Mouse (Mus musculus): ENCODE measurements around the gene Zzz3.

DNA sequence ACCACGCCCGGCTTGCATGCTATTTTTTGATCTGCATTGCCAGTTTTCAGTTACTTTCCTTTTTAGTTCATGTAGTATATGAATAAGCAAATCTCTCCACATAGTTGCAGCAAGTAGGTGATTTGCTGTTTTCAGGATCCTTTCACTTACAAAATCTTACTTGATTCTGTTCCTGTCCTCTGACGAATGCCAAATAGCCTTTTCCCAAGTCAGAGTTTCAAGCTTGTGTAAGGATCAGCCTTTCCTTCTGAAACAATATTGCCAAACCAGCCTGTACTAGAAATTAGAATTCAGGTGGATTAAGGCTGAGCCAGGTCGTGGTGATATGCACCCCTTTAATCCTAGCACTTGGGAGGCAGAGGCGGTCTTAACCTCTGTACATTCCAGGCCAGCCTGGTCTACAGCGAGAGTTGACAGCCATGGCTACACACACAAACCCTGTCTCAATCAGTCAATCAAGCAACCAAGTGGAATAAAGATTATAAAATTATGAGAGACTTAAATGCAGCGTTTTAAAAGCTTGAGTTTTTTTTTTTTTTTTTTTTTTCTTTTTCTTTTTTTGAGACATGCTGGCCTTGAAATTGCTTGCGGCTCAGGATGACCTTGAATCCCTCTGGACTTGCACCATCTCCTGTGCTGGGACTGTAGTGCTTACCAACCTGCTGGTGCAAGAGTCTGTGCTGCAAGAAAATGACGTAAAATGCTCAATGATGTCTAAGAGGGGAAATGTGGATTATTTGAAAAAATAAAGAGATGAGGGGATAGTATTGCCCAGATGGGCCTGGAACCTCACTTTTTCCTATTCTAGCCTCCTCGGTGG lies 47.1 kb upstream of the Zzz3 start:
- no peak for TF ChIP-seq CTCF (IDR thresholded peaks at IDR 0.05)
- no peak for TF ChIP-seq EP300 (IDR thresholded peaks at IDR 0.05)

Measured in lung, postnatal 0 days (tissue).